Mouse (Mus musculus): ENCODE measurements at regions not wholly inside any gene's neighbourhood (a gene's known extent, or its start where the extent isn't known, plus 50 kb on each side); places are given as distances from the start of the nearest gene placed in this dataset.
A peak's percentile ranks its signal among the peaks of the same experiment; 100 is the strongest.

GRCm38 (mm10) chr15:59173452-59174245 is 284.6 kb downstream of the Gm49356 start:
- H3K4me1 ChIP-seq (ENCODE audit: control insufficient read depth, insufficient read depth, low read length), result no peaks in the 10 kb centered on the region; the same call in 1 of the 2 replicates
- no peaks in the 10 kb centered on the region for H3K27me3 ChIP-seq (ENCODE audit: control insufficient read depth, insufficient read depth, low read length)
- no peak overlapping the region for H3K9ac ChIP-seq (ENCODE audit: low read depth, low read length)
- H3K36me3 ChIP-seq (ENCODE audit: control insufficient read depth, insufficient read depth, low read length), result no peaks in the 10 kb centered on the region
- H3K79me2 ChIP-seq (ENCODE audit: control insufficient read depth, insufficient read depth, low read length), result no peaks in the 10 kb centered on the region
- H3K27ac ChIP-seq (replicated peaks; ENCODE audit: insufficient read depth, low read depth, low read length), result no peak overlapping the region
- WGBS, result 92% methylated on average over 21 of the region's 21 CpGs
- DNase-seq (ENCODE audit: extremely low read depth, low read depth, low spot score), result no peak
- no peak overlapping the region for H3K4me3 ChIP-seq (ENCODE audit: insufficient read depth, low read depth, low read length)
- no peak for TF ChIP-seq CTCF (IDR thresholded peaks at IDR 0.05; ENCODE audit: low read depth, low read length)
- no peak for TF ChIP-seq POLR2A (IDR thresholded peaks at IDR 0.05; ENCODE audit: extremely low read depth, insufficient read depth, low read length)

- WGBS, result 69% methylated on average over 7 of the region's 7 CpGs
- H3K27ac ChIP-seq (replicated peaks; ENCODE audit: insufficient read depth, low read depth, low read length), result no peak overlapping the region
- no peak for DNase-seq (ENCODE audit: extremely low read depth, low read depth, low spot score)
- TF ChIP-seq POLR2A (IDR thresholded peaks at IDR 0.05; ENCODE audit: extremely low read depth, insufficient read depth, low read length), result no peak
- no peak for TF ChIP-seq CTCF (IDR thresholded peaks at IDR 0.05; ENCODE audit: low read depth, low read length)
- H3K4me3 ChIP-seq (ENCODE audit: insufficient read depth, low read depth, low read length), result no peak overlapping the region
- H3K9ac ChIP-seq (ENCODE audit: low read depth, low read length), result no peak overlapping the region
- H3K27me3 ChIP-seq (ENCODE audit: control insufficient read depth, insufficient read depth, low read length), result no peaks in the 10 kb centered on the region
- H3K36me3 ChIP-seq (ENCODE audit: control insufficient read depth, insufficient read depth, low read length), result no peaks in the 10 kb centered on the region
- H3K79me2 ChIP-seq (ENCODE audit: control insufficient read depth, insufficient read depth, low read length), result no peaks in the 10 kb centered on the region
- H3K4me1 ChIP-seq (ENCODE audit: control insufficient read depth, insufficient read depth, low read length), result no peaks in the 10 kb centered on the region; the same call in 1 of the 2 replicates
Observed at GRCm38 (mm10) chr15:59174246-59174751, 285.2 kb downstream of the Gm49356 start.

GRCm38 (mm10) chr15:59174893-59175531 is 285.9 kb downstream of the Gm49356 start:
- H3K36me3 ChIP-seq (ENCODE audit: control insufficient read depth, insufficient read depth, low read length), result no peaks in the 10 kb centered on the region
- H3K9ac ChIP-seq (ENCODE audit: low read depth, low read length), result no peak overlapping the region
- WGBS, result 64% methylated on average over 8 of the region's 8 CpGs
- no peak overlapping the region for H3K4me3 ChIP-seq (ENCODE audit: insufficient read depth, low read depth, low read length)
- no peak overlapping the region for H3K27ac ChIP-seq (replicated peaks; ENCODE audit: insufficient read depth, low read depth, low read length)
- TF ChIP-seq CTCF (IDR thresholded peaks at IDR 0.05; ENCODE audit: low read depth, low read length) (no peak), POLR2A (IDR thresholded peaks at IDR 0.05; ENCODE audit: extremely low read depth, insufficient read depth, low read length) (no peak)
- no peaks in the 10 kb centered on the region for H3K27me3 ChIP-seq (ENCODE audit: control insufficient read depth, insufficient read depth, low read length)
- no peaks in the 10 kb centered on the region for H3K79me2 ChIP-seq (ENCODE audit: control insufficient read depth, insufficient read depth, low read length)
- no peak for DNase-seq (ENCODE audit: extremely low read depth, low read depth, low spot score)
- H3K4me1 ChIP-seq (ENCODE audit: control insufficient read depth, insufficient read depth, low read length), result no peaks in the 10 kb centered on the region; the same call in 1 of the 2 replicates

GRCm38 (mm10) chr15:59180076-59180475 is 291.0 kb downstream of the Gm49356 start:
- DNase-seq (ENCODE audit: extremely low read depth, low read depth, low spot score), result no peak
- no peak overlapping the region for H3K9ac ChIP-seq (ENCODE audit: low read depth, low read length)
- peaks cover 5% of the 10 kb centered on the region; the same call in 1 of the 2 replicates for H3K4me1 ChIP-seq (ENCODE audit: control insufficient read depth, insufficient read depth, low read length)
- H3K27me3 ChIP-seq (ENCODE audit: control insufficient read depth, insufficient read depth, low read length), result no peaks in the 10 kb centered on the region
- no peak for TF ChIP-seq CTCF (IDR thresholded peaks at IDR 0.05; ENCODE audit: low read depth, low read length)
- TF ChIP-seq POLR2A (IDR thresholded peaks at IDR 0.05; ENCODE audit: extremely low read depth, insufficient read depth, low read length), result no peak
- WGBS, result 99% methylated on average over 3 of the region's 3 CpGs
- H3K79me2 ChIP-seq (ENCODE audit: control insufficient read depth, insufficient read depth, low read length), result no peaks in the 10 kb centered on the region
- H3K4me3 ChIP-seq (ENCODE audit: insufficient read depth, low read depth, low read length), result no peak overlapping the region
- no peak overlapping the region for H3K27ac ChIP-seq (replicated peaks; ENCODE audit: insufficient read depth, low read depth, low read length)
- H3K36me3 ChIP-seq (ENCODE audit: control insufficient read depth, insufficient read depth, low read length), result no peaks in the 10 kb centered on the region

- H3K4me3 ChIP-seq (ENCODE audit: insufficient read depth, low read depth, low read length), result no peak overlapping the region
- TF ChIP-seq POLR2A (IDR thresholded peaks at IDR 0.05; ENCODE audit: extremely low read depth, insufficient read depth, low read length) (no peak), CTCF (IDR thresholded peaks at IDR 0.05; ENCODE audit: low read depth, low read length) (no peak)
- H3K36me3 ChIP-seq (ENCODE audit: control insufficient read depth, insufficient read depth, low read length), result no peaks in the 10 kb centered on the region
- peak; percentile 48 for DNase-seq (ENCODE audit: extremely low read depth, low read depth, low spot score)
- no peak overlapping the region for H3K9ac ChIP-seq (ENCODE audit: low read depth, low read length)
- H3K79me2 ChIP-seq (ENCODE audit: control insufficient read depth, insufficient read depth, low read length), result no peaks in the 10 kb centered on the region
- 33% methylated on average over 9 of the region's 9 CpGs for WGBS
- no peaks in the 10 kb centered on the region for H3K27me3 ChIP-seq (ENCODE audit: control insufficient read depth, insufficient read depth, low read length)
- H3K4me1 ChIP-seq (ENCODE audit: control insufficient read depth, insufficient read depth, low read length), result peaks cover 5% of the 10 kb centered on the region; the same call in 1 of the 2 replicates
- H3K27ac ChIP-seq (replicated peaks; ENCODE audit: insufficient read depth, low read depth, low read length), result no peak overlapping the region
Observed at GRCm38 (mm10) chr15:59184461-59184860, 295.4 kb downstream of the Gm49356 start.

All from liver, adult 2 months (tissue).